Mouse (Mus musculus): Measurements from ENCODE around the gene H2-DMb2.
A peak's percentile ranks its signal among the peaks of the same experiment; 100 is the strongest.

The H2-DMb2 gene

GRCm38 (mm10) chr17:34119249-34120179 lies 23.6 kb upstream of the H2-DMb2 start, which contains the start of gene H2-DMa:
Gene H2-DMa, plus strand, starts transcription at chr17:34119541.
- peak; percentile 98 for DNase-seq

GRCm38 (mm10) chr17:34120180-34120723 lies 22.9 kb upstream of the H2-DMb2 start:
- DNase-seq: peak; percentile 89

GRCm38 (mm10) chr17:34120814-34121171 lies 22.3 kb upstream of the H2-DMb2 start:
- peak; percentile 92 for DNase-seq

GRCm38 (mm10) chr17:34121172-34121878 lies 21.8 kb upstream of the H2-DMb2 start:
- DNase-seq: no peak

- DNase-seq: peak; percentile 73
Measured at GRCm38 (mm10) chr17:34121879-34122187, 21.3 kb upstream of the H2-DMb2 start.

- peak; percentile 98 for DNase-seq
Measured at GRCm38 (mm10) chr17:34122188-34122984, 20.7 kb upstream of the H2-DMb2 start, which contains the start of gene Brd2. Gene Brd2, minus strand, starts transcription at chr17:34122634.

GRCm38 (mm10) chr17:34123111-34123510 lies 20.0 kb upstream of the H2-DMb2 start:
- DNase-seq: no peak

GRCm38 (mm10) chr17:34123518-34123917 lies 19.6 kb upstream of the H2-DMb2 start:
- DNase-seq: peak; percentile 18

- DNase-seq: peak; percentile 33
Measured at GRCm38 (mm10) chr17:34124649-34125048, 18.5 kb upstream of the H2-DMb2 start.

- no peak for DNase-seq
Measured at GRCm38 (mm10) chr17:34126826-34127420, 16.2 kb upstream of the H2-DMb2 start.

- peak; percentile 82 for DNase-seq
Measured at GRCm38 (mm10) chr17:34127475-34127874, 15.6 kb upstream of the H2-DMb2 start.

- no peak for DNase-seq
Measured at GRCm38 (mm10) chr17:34128264-34128937, 14.7 kb upstream of the H2-DMb2 start.

- peak; percentile 16 for DNase-seq
Measured at GRCm38 (mm10) chr17:34128944-34129791, 13.9 kb upstream of the H2-DMb2 start.

GRCm38 (mm10) chr17:34130073-34130947 lies 12.8 kb upstream of the H2-DMb2 start:
- DNase-seq: no peak

GRCm38 (mm10) chr17:34131911-34132310 lies 11.2 kb upstream of the H2-DMb2 start:
- DNase-seq: no peak

- no peak for DNase-seq
Measured at GRCm38 (mm10) chr17:34133289-34133688, 9.8 kb upstream of the H2-DMb2 start.

- DNase-seq: no peak
Measured at GRCm38 (mm10) chr17:34134451-34134850, 8.7 kb upstream of the H2-DMb2 start.

GRCm38 (mm10) chr17:34135297-34136224 lies 7.5 kb upstream of the H2-DMb2 start:
- peak; percentile 95 for DNase-seq

GRCm38 (mm10) chr17:34137601-34138000 lies 5.5 kb upstream of the H2-DMb2 start:
- DNase-seq: no peak
